Mouse (Mus musculus) midbrain, embryonic 16.5 days (tissue): ENCODE measurements around the gene Vsir. TPM values are rescaled to one million over a fixed set of nuclear protein-coding genes. Genes with fewer than 3 reads are reported as not detected.

Source experiments
- ATAC-seq: fragments of 200-750 bp; cut with Nextera tagmentation; 2 replicates; pipeline ENCODE4 v1.8.0; 2017; ENCODE audit warnings: moderate TSS enrichment
- H3K27ac ChIP-seq: fragments of 300-500 bp; sonication (generic); 2 replicates; pipeline ENCODE4 v1.5.1; 2014; ENCODE audit warnings: mild to moderate bottlenecking, low read length, mixed read lengths
- H3K27me3 ChIP-seq: fragments of 300-500 bp; sonication (generic); 2 replicates; pipeline ENCODE4 v1.6.1; 2014; ENCODE audit warnings: low read depth, low read length, mixed read lengths; ENCODE audit not compliant: control insufficient read depth, insufficient read depth
- H3K36me3 ChIP-seq: fragments of 300-500 bp; sonication (generic); 2 replicates; pipeline ENCODE4 v1.6.1; 2014; ENCODE audit warnings: mild to moderate bottlenecking, low read length, moderate library complexity, mixed read lengths; ENCODE audit not compliant: control insufficient read depth, insufficient read depth
- H3K4me1 ChIP-seq: fragments of 300-500 bp; sonication (generic); 2 replicates; pipeline ENCODE4 v1.6.1; 2014; ENCODE audit warnings: mild to moderate bottlenecking, low read length, mixed read lengths; ENCODE audit not compliant: control insufficient read depth, insufficient read depth
- H3K4me2 ChIP-seq: fragments of 300-500 bp; sonication (generic); 2 replicates; pipeline ENCODE4 v1.6.1; 2014; ENCODE audit warnings: mild to moderate bottlenecking, low read length, mixed read lengths
- H3K4me3 ChIP-seq: fragments of 300-500 bp; sonication (generic); 2 replicates; pipeline ENCODE4 v1.5.1; 2014; ENCODE audit warnings: low read depth, mild to moderate bottlenecking, low read length, moderate library complexity, mixed read lengths
- H3K9ac ChIP-seq: fragments of 300-500 bp; sonication (generic); 2 replicates; pipeline ENCODE4 v1.6.1; 2014; ENCODE audit warnings: low read depth, low read length, mixed read lengths
- H3K9me3 ChIP-seq: fragments of 300-500 bp; sonication (generic); replicated peaks from 2 replicates; pipeline ENCODE4 v1.6.1; 2014; ENCODE audit warnings: mild to moderate bottlenecking, low read length, mixed read lengths; ENCODE audit not compliant: control insufficient read depth, poor library complexity, severe bottlenecking
- WGBS: fragments of 180-500 bp; shearing (Covaris S2); extraction: QIAGEN DNeasy Blood & Tissue Kit; methylation state at CpG from one replicate; pipeline ENCODE4 v1.1.7; 2014; 5-methylcytosine and 5-hydroxymethylcytosine counted together
- polyA plus RNA-seq: library from polyadenylated mRNA; unstranded; fragments of >200 nt; fragmentation: Nextera tagmentation; extraction: Ambion mirVana; gene quantifications from 2 replicates; pipeline ENCODE4 v1.2.1, GENCODE M21; 2015

Vsir gene
- polyA plus RNA-seq: 1.5 and 1.8 TPM in 2 replicates

- no peak for ATAC-seq
- Histone ChIP-seq H3K36me3 (no peaks in the 10 kb centered on the region), H3K9ac (peak within 1 kb of the TSS; percentile 21; the same call in 1 of the 2 replicates), H3K27me3 (peaks cover 13% of the 10 kb centered on the region), H3K27ac (no peak within 1 kb of the TSS), H3K9me3 (no peaks in the 10 kb centered on the region), H3K4me2 (peak within 1 kb of the TSS; percentile 37), H3K4me1 (peaks cover 4% of the 10 kb centered on the region; the same call in 1 of the 2 replicates), H3K4me3 (peak within 1 kb of the TSS; percentile 2; the same call in 1 of the 2 replicates)
- under 1% methylated on average over 37 of the region's 37 CpGs for WGBS
Observed at GRCm38 (mm10) chr10:60346701-60347405, at the start of gene Vsir. TSS of gene Vsir (plus strand) at chr10:60346851.

- H3K36me3 ChIP-seq: peaks cover 42% of the 10 kb centered on the region
- 97% methylated on average over 12 of the region's 12 CpGs for WGBS
Observed at GRCm38 (mm10) chr10:60299636-60300035, 47.0 kb upstream of the Vsir start.

GRCm38 (mm10) chr10:60303419-60303818, 43.2 kb upstream of the Vsir start:
- H3K4me3 ChIP-seq: no peak overlapping the region
- 84% methylated on average over 17 of the region's 17 CpGs for WGBS
- H3K36me3 ChIP-seq: peaks cover 29% of the 10 kb centered on the region
- H3K27me3 ChIP-seq: no peaks in the 10 kb centered on the region
- ATAC-seq: no peak
- no peak overlapping the region for H3K27ac ChIP-seq
- no peaks in the 10 kb centered on the region for H3K9me3 ChIP-seq
- no peak overlapping the region for H3K9ac ChIP-seq
- no peaks in the 10 kb centered on the region for H3K4me1 ChIP-seq
- H3K4me2 ChIP-seq: no peak overlapping the region

More at GRCm38 (mm10) chr10:60299636-60300035, 47.0 kb upstream of the Vsir start:
- Histone ChIP-seq H3K4me2 (no peak overlapping the region), H3K4me1 (no peaks in the 10 kb centered on the region), H3K9ac (no peak overlapping the region), H3K9me3 (no peaks in the 10 kb centered on the region), H3K4me3 (no peak overlapping the region), H3K27ac (no peak overlapping the region), H3K27me3 (no peaks in the 10 kb centered on the region)
- no peak for ATAC-seq

- Histone ChIP-seq H3K4me3 (no peak overlapping the region), H3K27ac (no peak overlapping the region), H3K4me1 (no peaks in the 10 kb centered on the region), H3K9me3 (no peaks in the 10 kb centered on the region), H3K4me2 (no peak overlapping the region), H3K27me3 (no peaks in the 10 kb centered on the region), H3K9ac (no peak overlapping the region), H3K36me3 (peaks cover 15% of the 10 kb centered on the region)
- 64% methylated on average over 15 of the region's 15 CpGs for WGBS
- ATAC-seq: peak; percentile 84
Observed at GRCm38 (mm10) chr10:60304854-60305628, 41.6 kb upstream of the Vsir start.

GRCm38 (mm10) chr10:60310629-60311028, 36.0 kb upstream of the Vsir start:
- WGBS: 94% methylated on average over 13 of the region's 13 CpGs
- Histone ChIP-seq H3K9me3 (no peaks in the 10 kb centered on the region), H3K27ac (no peak overlapping the region), H3K36me3 (no peaks in the 10 kb centered on the region), H3K4me3 (no peak overlapping the region), H3K9ac (no peak overlapping the region), H3K4me2 (no peak overlapping the region), H3K27me3 (no peaks in the 10 kb centered on the region), H3K4me1 (no peaks in the 10 kb centered on the region)
- no peak for ATAC-seq

GRCm38 (mm10) chr10:60313606-60314005, 33.0 kb upstream of the Vsir start:
- no peak overlapping the region for H3K4me2 ChIP-seq
- no peaks in the 10 kb centered on the region for H3K27me3 ChIP-seq
- no peak for ATAC-seq
- no peak overlapping the region for H3K9ac ChIP-seq
- no peaks in the 10 kb centered on the region for H3K9me3 ChIP-seq
- H3K4me3 ChIP-seq: no peak overlapping the region
- H3K27ac ChIP-seq: no peak overlapping the region
- 87% methylated on average over 5 of the region's 5 CpGs for WGBS
- no peaks in the 10 kb centered on the region for H3K4me1 ChIP-seq
- no peaks in the 10 kb centered on the region for H3K36me3 ChIP-seq

GRCm38 (mm10) chr10:60316166-60316565, 30.5 kb upstream of the Vsir start:
- Histone ChIP-seq H3K9ac (no peak overlapping the region), H3K4me3 (no peak overlapping the region), H3K4me1 (no peaks in the 10 kb centered on the region), H3K27ac (no peak overlapping the region), H3K9me3 (no peaks in the 10 kb centered on the region), H3K4me2 (no peak overlapping the region), H3K36me3 (no peaks in the 10 kb centered on the region), H3K27me3 (no peaks in the 10 kb centered on the region)
- WGBS: 92% methylated on average over 4 of the region's 4 CpGs
- no peak for ATAC-seq

GRCm38 (mm10) chr10:60328963-60329650, 17.5 kb upstream of the Vsir start:
- H3K4me3 ChIP-seq: no peak overlapping the region
- no peak overlapping the region for H3K4me2 ChIP-seq
- no peak overlapping the region for H3K9ac ChIP-seq
- ATAC-seq: no peak
- no peak overlapping the region for H3K27ac ChIP-seq
- H3K27me3 ChIP-seq: no peaks in the 10 kb centered on the region
- no peaks in the 10 kb centered on the region for H3K9me3 ChIP-seq
- WGBS: 80% methylated on average over 11 of the region's 11 CpGs
- no peaks in the 10 kb centered on the region for H3K4me1 ChIP-seq
- no peaks in the 10 kb centered on the region for H3K36me3 ChIP-seq
